Mouse (Mus musculus) testis, adult 2 months (tissue): ENCODE data around the gene Mrgprh.

Experiments used
- CTCF ChIP-seq: fragments of 200-500 bp; IDR thresholded peaks from 2 replicates; pipeline ENCODE4 v1.5.1; 2012; ENCODE audit warnings: low read depth, mild to moderate bottlenecking, inconsistent platforms, low read length, moderate library complexity; ENCODE audit not compliant: control insufficient read depth, insufficient read depth, insufficient replicate concordance
- POLR2A ChIP-seq: fragments of 200-500 bp; IDR thresholded peaks from 2 replicates; pipeline ENCODE4 v1.6.1; 2012; ENCODE audit warnings: low read depth, mild to moderate bottlenecking, inconsistent platforms, low read length, moderate library complexity; ENCODE audit not compliant: control insufficient read depth

GRCm38 (mm10) chr17:12909361-12910280 lies 33.8 kb downstream of the Mrgprh start, which contains the start of gene Pnldc1:
- TF ChIP-seq CTCF (no peak), POLR2A (peak; percentile 29; the same call in 1 of the 2 replicates)
